In genomic region chr3:121719701-121720100, GRCm38 (mm10) we compare ENCODE assay signal across 25 mouse cellular contexts. TPM values are rescaled to one million over a fixed set of nuclear protein-coding genes. Genes with fewer than 3 reads are reported as not detected.
"Had no signal": no experiment of that assay in that cellular context is flagged by ENCODE, and none has a peak within 500 bp of the region (broad histone marks: within the 10 kb centered on the region; RNA-seq: fewer than 3 reads in every experiment).

No protein-coding gene starts in this region.

- DNase-seq: lung, adult 2 months; lung, postnatal 14 days; lung, postnatal 36 days; right cerebral cortex, postnatal 14 days; thymus, adult 2 months; thymus, postnatal 25 days; thymus, postnatal 4 days had no signal

- H3K27ac ChIP-seq: lung, embryonic 15.5 days; macrophage; midbrain, embryonic 13.5 days; midbrain, embryonic 15.5 days; neural tube, embryonic 12.5 days; stomach, embryonic 15.5 days; stomach, postnatal 0 days had no signal

- H3K4me3 ChIP-seq: lung, embryonic 15.5 days; megakaryocyte, embryonic 14.5 days; midbrain, embryonic 13.5 days; midbrain, embryonic 15.5 days; neural tube, embryonic 12.5 days; stomach, embryonic 15.5 days had no signal

RNA-seq across cellular contexts. Expression of gene F3, which starts 3.6 kb away (rescaled TPM):
- total RNA-seq: monocyte, adult 5-6 weeks had no signal

RNA-seq across cellular contexts. Expression of gene 4930432M17Rik, which starts 49.1 kb away (rescaled TPM):
- total RNA-seq: megakaryocyte progenitor cell, adult 5-6 weeks; midbrain, postnatal 0 days; monocyte, adult 5-6 weeks; neutrophil, adult 5-6 weeks had no signal
- polyA plus RNA-seq: lung, adult 2 months; lung, embryonic 15.5 days; lung, postnatal 0 days; macrophage; midbrain, embryonic 11.5 days; midbrain, embryonic 13.5 days; midbrain, embryonic 15.5 days; midbrain, postnatal 0 days; neural tube, embryonic 12.5 days; neural tube, embryonic 14.5 days; spleen, adult 2 months; stomach, embryonic 15.5 days; stomach, postnatal 0 days; testis, adult 2 months; thymus, adult 2 months; urinary bladder, adult 2 months had no signal
